ENCODE assay signal across 16 mouse cellular contexts in genomic region chr16:90911766-90912165, GRCm38 (mm10). TPM values are rescaled to one million over a fixed set of nuclear protein-coding genes. Genes with fewer than 3 reads are reported as not detected.
DNase-seq lines count a peak whose midpoint lies in the region; ATAC-seq and TF ChIP-seq lines count a peak whose summit lies in the region.
"Had no signal": no experiment of that assay in that cellular context is flagged by ENCODE, and none has a peak within 500 bp of the region (broad histone marks: within the 10 kb centered on the region; RNA-seq: fewer than 3 reads in every experiment).

No protein-coding gene starts in this region.

- no peaks in the 10 kb centered on the region for H3K27me3 ChIP-seq in limb, embryonic 14.5 days (ENCODE audit: control insufficient read depth, insufficient read depth, low read length)
- H3K27me3 ChIP-seq in limb, embryonic 10.5 days (ENCODE audit: low read depth, poor library complexity, severe bottlenecking) = no peaks in the 10 kb centered on the region
- H3K27me3 ChIP-seq: embryonic facial prominence, embryonic 15.5 days; hindbrain, embryonic 13.5 days had no signal

- no peaks in the 10 kb centered on the region for H3K4me1 ChIP-seq in limb, embryonic 14.5 days (ENCODE audit: control insufficient read depth, insufficient read depth, low read length)
- peaks cover 6% of the 10 kb centered on the region; the same call in 1 of the 2 replicates for H3K4me1 ChIP-seq in limb, embryonic 10.5 days
- H3K4me1 ChIP-seq: embryonic facial prominence, embryonic 15.5 days; forebrain, embryonic 13.5 days; hindbrain, embryonic 13.5 days; liver, embryonic 15.5 days had no signal

- no peak for TF ChIP-seq POLR2A in limb, embryonic 14.5 days (IDR thresholded peaks at IDR 0.05; ENCODE audit: borderline replicate concordance, extremely low read depth, insufficient read depth, insufficient read length)

- no peaks in the 10 kb centered on the region for H3K9me3 ChIP-seq in limb, embryonic 14.5 days (ENCODE audit: control insufficient read depth, low read length)
- H3K9me3 ChIP-seq in limb, embryonic 10.5 days (replicated peaks) = no peaks in the 10 kb centered on the region
- H3K9me3 ChIP-seq: embryonic facial prominence, embryonic 15.5 days; forebrain, embryonic 13.5 days; heart, embryonic 10.5 days; hindbrain, embryonic 13.5 days; liver, embryonic 15.5 days; megakaryocyte, embryonic 14.5 days had no signal

- H3K4me2 ChIP-seq in limb, embryonic 14.5 days (replicated peaks; ENCODE audit: low read depth, low read length, severe bottlenecking) = no peak overlapping the region
- H3K4me2 ChIP-seq: embryonic facial prominence, embryonic 15.5 days; forebrain, embryonic 13.5 days; hindbrain, embryonic 13.5 days; liver, embryonic 15.5 days had no signal

- intact Hi-C loops in heart, postnatal 25 days (cut with DNase I) = no loop called here
- intact Hi-C loops in gastrocnemius, postnatal 36 days (cut with DNase I) = no loop called here

- H3K36me3 ChIP-seq in limb, embryonic 14.5 days (ENCODE audit: control insufficient read depth, insufficient read depth, low read length) = no peaks in the 10 kb centered on the region
- H3K36me3 ChIP-seq in limb, embryonic 10.5 days = no peaks in the 10 kb centered on the region
- H3K36me3 ChIP-seq: embryonic facial prominence, embryonic 15.5 days; heart, embryonic 10.5 days; hindbrain, embryonic 13.5 days; liver, embryonic 15.5 days had no signal

- H3K27ac ChIP-seq in limb, embryonic 14.5 days (replicated peaks; ENCODE audit: low read depth, low read length) = no peak overlapping the region
- no peak overlapping the region for H3K27ac ChIP-seq in limb, embryonic 10.5 days
- H3K27ac ChIP-seq: embryonic facial prominence, embryonic 15.5 days; forebrain, embryonic 13.5 days; heart, embryonic 10.5 days; hindbrain, embryonic 13.5 days; liver, embryonic 15.5 days had no signal

- peak; percentile 94 for DNase-seq in heart, adult 11 months
- no peak for DNase-seq in heart, postnatal 25 days (ENCODE audit: low spot score)
- peak; percentile 15 for DNase-seq in limb, embryonic 14.5 days (ENCODE audit: low spot score)
- DNase-seq in limb, embryonic 10.5 days (ENCODE audit: low spot score) = no peak
- peak; percentile 67 for DNase-seq in ZHBTc4 (ENCODE audit: low read depth, low spot score)
- DNase-seq in kidney, postnatal 25 days = peak; percentile 21 to 68
- DNase-seq in gastrocnemius, postnatal 36 days = no peak
- DNase-seq: cerebellum, adult 11-12 months; layer of hippocampus, postnatal 36 days; left cerebral cortex, postnatal 4 days had no signal

- H3K9ac ChIP-seq in limb, embryonic 14.5 days (ENCODE audit: low read depth, low read length, severe bottlenecking) = no peak overlapping the region
- H3K9ac ChIP-seq: embryonic facial prominence, embryonic 15.5 days; forebrain, embryonic 13.5 days; hindbrain, embryonic 13.5 days; liver, embryonic 15.5 days had no signal

- 87% methylated on average over 13 of the region's 13 CpGs for WGBS in limb, embryonic 14.5 days
- WGBS in limb, embryonic 10.5 days = 95% methylated on average over 13 of the region's 13 CpGs

- H3K4me3 ChIP-seq in limb, embryonic 14.5 days (replicated peaks; ENCODE audit: low read length) = no peak overlapping the region
- no peak overlapping the region for H3K4me3 ChIP-seq in limb, embryonic 10.5 days
- H3K4me3 ChIP-seq: embryonic facial prominence, embryonic 15.5 days; forebrain, embryonic 13.5 days; heart, embryonic 10.5 days; hindbrain, embryonic 13.5 days; liver, embryonic 15.5 days; megakaryocyte, embryonic 14.5 days had no signal

- no peak for ATAC-seq in limb, embryonic 14.5 days (ENCODE audit: low FRiP score, low read depth)
- ATAC-seq: forebrain, embryonic 13.5 days had no signal

RNA-seq across cellular contexts. Expression of gene Cfap298, which starts 23.1 kb away (rescaled TPM):
- 10 to 100 TPM; 20.8 to 23.3 TPM for total RNA-seq in heart, postnatal 25 days (2021)
- 12.0 and 17.0 TPM in 2 replicates for polyA plus RNA-seq in limb, embryonic 14.5 days (2012; rRNA removed)
- polyA plus RNA-seq in limb, embryonic 14.5 days (2014; fragmentation: Nextera tagmentation; extraction: Ambion mirVana) = 30.7 and 33.1 TPM in 2 replicates
- polyA plus RNA-seq in limb, embryonic 10.5 days (2016; fragmentation: Nextera tagmentation; extraction: Ambion mirVana) = 45.5 and 57.1 TPM in 2 replicates
- total RNA-seq in gastrocnemius, postnatal 36 days (2021) = 10 to 100 TPM; 27.2 to 32.5 TPM

Comparison
In these comparisons a context has a peak if more than half of its experiments do, and no peak if none do; other contexts are left out.
1. DNase-seq: peak in heart, adult 11 months (single experiment), limb, embryonic 14.5 days (single experiment), ZHBTc4 (single experiment) and kidney, postnatal 25 days (2 of 2); none in heart, postnatal 25 days (single experiment), limb, embryonic 10.5 days (single experiment) and gastrocnemius, postnatal 36 days (0 of 2).